Mouse (Mus musculus) liver, embryonic 13.5 days (tissue): Measurements from ENCODE around the gene 2610528J11Rik. TPM values are rescaled to one million over a fixed set of nuclear protein-coding genes. Genes with fewer than 3 reads are reported as not detected.
A peak's percentile ranks its signal among the peaks of the same experiment; 100 is the strongest.

Experiments
- ATAC-seq: fragments of 200-750 bp; cut with Nextera tagmentation; 2 replicates; pipeline ENCODE4 v1.8.0; 2017; ENCODE audit warnings: low read depth, mild to moderate bottlenecking, moderate number of reproducible peaks, moderate library complexity
- DNase-seq: peaks from one replicate; pipeline ENCODE4 v3.0.0; 2022
- H3K27ac ChIP-seq: fragments of 300-500 bp; sonication (generic); 2 replicates; pipeline ENCODE4 v1.5.1; 2015; ENCODE audit warnings: moderate library complexity, mild to moderate bottlenecking, inconsistent platforms
- H3K27me3 ChIP-seq: fragments of 300-500 bp; sonication (generic); 2 replicates; pipeline ENCODE4 v1.6.1; 2015; ENCODE audit warnings: mild to moderate bottlenecking, inconsistent platforms
- H3K36me3 ChIP-seq: fragments of 300-500 bp; sonication (generic); 2 replicates; pipeline ENCODE4 v1.6.1; 2015; ENCODE audit warnings: mild to moderate bottlenecking, inconsistent platforms
- H3K4me1 ChIP-seq: fragments of 300-500 bp; sonication (generic); replicated peaks from 2 replicates; pipeline ENCODE4 v1.6.1; 2015; ENCODE audit warnings: inconsistent platforms
- H3K4me2 ChIP-seq: fragments of 300-500 bp; sonication (generic); 2 replicates; pipeline ENCODE4 v1.6.1; 2015; ENCODE audit warnings: inconsistent platforms, mild to moderate bottlenecking, moderate library complexity
- H3K4me3 ChIP-seq: fragments of 300-500 bp; sonication (generic); replicated peaks from 2 replicates; pipeline ENCODE4 v1.5.1; 2015; ENCODE audit warnings: mild to moderate bottlenecking, inconsistent platforms
- H3K9ac ChIP-seq: fragments of 300-500 bp; sonication (generic); 2 replicates; pipeline ENCODE4 v1.6.1; 2015; ENCODE audit warnings: mild to moderate bottlenecking, inconsistent platforms
- H3K9me3 ChIP-seq: fragments of 300-500 bp; sonication (generic); replicated peaks from 2 replicates; pipeline ENCODE4 v1.6.1; 2016; ENCODE audit warnings: inconsistent platforms
- WGBS: fragments of 180-500 bp; shearing (Covaris S2); methylation state at CpG from one replicate; pipeline ENCODE4 v1.1.7; 2015; ENCODE audit not compliant: insufficient replicate concordance; 5-methylcytosine and 5-hydroxymethylcytosine counted together
- polyA plus RNA-seq: library from polyadenylated mRNA; unstranded; fragments of >200 nt; fragmentation: Nextera tagmentation; extraction: Ambion mirVana; gene quantifications from 2 replicates; pipeline ENCODE4 v1.2.1, GENCODE M21; 2015

Gene 2610528J11Rik
- polyA plus RNA-seq, 1 experiment from 2014 or later: 5.6 TPM

DNA sequence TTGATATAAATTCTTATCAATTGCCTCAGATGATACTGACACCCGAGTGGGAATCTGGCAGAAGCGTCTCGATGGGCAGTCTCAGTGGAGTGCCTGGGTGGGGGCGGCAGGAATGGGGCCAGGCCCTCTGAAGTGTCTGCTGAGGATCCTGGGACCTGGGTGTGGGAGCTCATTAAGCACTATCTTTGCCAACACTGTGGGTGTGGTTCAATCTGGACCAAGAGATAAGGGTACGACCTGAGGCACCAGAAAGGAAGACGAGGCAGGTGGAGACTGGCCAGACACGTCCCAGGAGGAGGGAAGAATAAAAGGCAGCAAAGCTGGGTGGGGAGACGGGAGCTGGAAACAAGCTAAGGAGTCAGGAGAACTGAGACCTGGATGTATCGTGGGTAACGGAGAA is 41.9 kb downstream of the 2610528J11Rik start:
- no peaks in the 10 kb centered on the region for H3K36me3 ChIP-seq
- DNase-seq: peak; percentile 92
- peaks cover 15% of the 10 kb centered on the region for H3K27me3 ChIP-seq
- peaks cover 8% of the 10 kb centered on the region; the same call in 1 of the 2 replicates for H3K9me3 ChIP-seq
- H3K9ac ChIP-seq: peak overlapping the region; percentile 52
- H3K4me3 ChIP-seq: peak overlapping the region; percentile 40
- H3K4me1 ChIP-seq: peaks cover 49% of the 10 kb centered on the region
- WGBS: 21% methylated on average over 10 of the region's 10 CpGs
- ATAC-seq: peak; percentile 95
- peak overlapping the region; percentile 50 for H3K4me2 ChIP-seq
- H3K27ac ChIP-seq: peak overlapping the region; percentile 82

DNA sequence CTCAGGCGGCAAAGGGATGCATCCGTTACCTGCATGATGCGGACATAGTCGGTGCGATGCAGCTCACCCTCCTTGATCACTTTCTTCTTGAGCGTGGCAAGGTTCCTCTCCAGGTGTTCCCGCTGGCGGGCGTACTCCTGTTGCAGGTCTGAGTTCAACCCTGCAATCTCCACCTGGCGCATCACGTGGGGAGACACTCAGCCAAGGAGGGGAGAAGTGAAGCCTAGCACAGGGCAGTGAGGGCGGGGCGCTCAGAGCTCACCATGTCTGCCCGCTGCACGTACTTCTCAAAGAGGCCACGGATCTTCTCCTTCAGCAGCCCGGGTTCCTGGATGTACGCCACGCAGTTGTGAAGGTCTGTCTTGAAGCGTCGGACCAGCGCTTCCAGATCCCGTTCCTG is 42.5 kb downstream of the 2610528J11Rik start:
- Histone ChIP-seq H3K9me3 (peaks cover 8% of the 10 kb centered on the region; the same call in 1 of the 2 replicates), H3K4me3 (peak overlapping the region; percentile 40), H3K36me3 (no peaks in the 10 kb centered on the region), H3K4me2 (peak overlapping the region; percentile 50), H3K4me1 (peaks cover 49% of the 10 kb centered on the region), H3K27me3 (peaks cover 21% of the 10 kb centered on the region), H3K9ac (peak overlapping the region; percentile 60), H3K27ac (peak overlapping the region; percentile 80)
- 65% methylated on average over 23 of the region's 23 CpGs for WGBS
- DNase-seq (peak; percentile 58), ATAC-seq (peak; percentile 43; the same call in 1 of the 2 replicates)

DNA sequence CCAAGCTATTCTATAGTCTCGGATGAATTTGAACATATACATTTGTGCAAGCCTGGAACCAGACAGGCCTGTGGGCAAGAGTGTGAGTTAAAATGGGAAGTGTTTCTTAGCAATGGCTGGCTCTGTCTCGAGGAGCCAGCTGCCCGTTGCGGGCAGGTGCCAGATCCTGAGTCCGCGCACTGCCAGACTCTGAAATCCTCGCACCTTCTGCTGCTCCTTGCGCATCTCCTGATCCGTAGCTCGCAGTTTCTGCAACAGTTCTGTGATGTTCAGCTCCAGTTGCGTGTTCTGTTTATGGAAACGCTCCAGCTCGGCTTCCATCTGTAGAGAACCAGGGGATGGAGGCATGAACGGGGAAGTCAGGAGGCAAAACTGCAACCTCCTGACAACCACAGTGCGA is 44.6 kb downstream of the 2610528J11Rik start:
- no peak overlapping the region for H3K4me3 ChIP-seq
- WGBS: 69% methylated on average over 15 of the region's 15 CpGs
- H3K27me3 ChIP-seq: peaks cover 34% of the 10 kb centered on the region
- ATAC-seq (no peak), DNase-seq (no peak)
- no peak overlapping the region for H3K27ac ChIP-seq
- H3K4me2 ChIP-seq: no peak overlapping the region
- H3K9ac ChIP-seq: no peak overlapping the region
- H3K9me3 ChIP-seq: peaks cover 8% of the 10 kb centered on the region; the same call in 1 of the 2 replicates
- no peaks in the 10 kb centered on the region for H3K36me3 ChIP-seq
- H3K4me1 ChIP-seq: peaks cover 45% of the 10 kb centered on the region

DNA sequence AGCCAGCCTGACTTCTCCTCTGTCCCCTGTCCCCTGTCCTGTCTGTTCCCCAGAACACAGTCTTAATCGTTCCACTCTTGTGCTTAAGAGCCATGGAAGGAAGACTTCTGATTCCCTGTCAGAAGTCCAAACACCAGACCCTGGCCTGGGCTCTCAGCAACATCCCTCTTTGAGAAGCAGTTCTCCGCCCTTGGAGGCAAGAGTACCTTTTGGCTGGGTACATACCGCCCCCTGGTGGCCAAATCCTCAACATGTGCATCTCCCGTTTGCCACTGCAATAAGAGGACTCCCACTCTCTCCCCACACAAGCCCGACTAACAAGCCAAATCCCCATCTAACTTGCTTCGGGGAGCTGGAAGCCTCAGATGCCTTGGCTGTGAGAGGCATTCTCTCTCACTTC is 49.3 kb downstream of the 2610528J11Rik start:
- DNase-seq (peak; percentile 71), ATAC-seq (no peak)
- Histone ChIP-seq H3K27ac (no peak overlapping the region), H3K36me3 (no peaks in the 10 kb centered on the region), H3K27me3 (peaks cover 49% of the 10 kb centered on the region), H3K4me2 (no peak overlapping the region), H3K4me3 (no peak overlapping the region), H3K9me3 (no peaks in the 10 kb centered on the region), H3K9ac (no peak overlapping the region), H3K4me1 (no peaks in the 10 kb centered on the region)
- WGBS: 8% methylated on average over 6 of the region's 6 CpGs

DNA sequence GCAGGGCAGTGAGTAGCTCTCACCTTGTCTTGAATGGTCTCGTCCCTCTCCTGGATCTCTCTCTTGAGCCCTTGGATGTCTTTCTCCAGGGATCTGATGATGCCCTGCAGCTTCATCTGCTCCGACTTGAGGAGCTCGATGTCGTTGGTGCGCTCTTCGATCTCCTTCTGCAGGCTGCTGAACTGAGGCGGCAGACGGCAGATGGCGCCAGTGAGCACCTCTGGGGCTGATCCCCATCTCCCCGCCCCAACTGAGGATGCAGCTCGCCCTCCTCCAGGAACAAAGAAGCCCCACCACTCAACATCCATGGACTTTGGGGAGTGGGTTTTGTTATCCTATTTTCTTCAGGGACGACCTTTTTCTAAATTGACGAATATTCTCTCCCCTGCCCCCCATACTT is 52.5 kb downstream of the 2610528J11Rik start:
- ATAC-seq: no peak
- no peaks in the 10 kb centered on the region for H3K4me1 ChIP-seq
- H3K27ac ChIP-seq: no peak overlapping the region
- H3K4me3 ChIP-seq: no peak overlapping the region
- WGBS: 36% methylated on average over 13 of the region's 13 CpGs
- peaks cover 28% of the 10 kb centered on the region for H3K27me3 ChIP-seq
- no peak overlapping the region for H3K9ac ChIP-seq
- H3K9me3 ChIP-seq: no peaks in the 10 kb centered on the region
- no peak overlapping the region for H3K4me2 ChIP-seq
- no peak for DNase-seq
- no peaks in the 10 kb centered on the region for H3K36me3 ChIP-seq

Other genes with a start within 250 kb of the 2610528J11Rik start
- gene Ptprf, start 235.6 kb upstream of the 2610528J11Rik start, polyA plus RNA-seq: 7.9 and 9.5 TPM in 2 replicates
- 2.0 TPM in 2 replicates for gene Szt2, start 117.7 kb upstream of the 2610528J11Rik start, polyA plus RNA-seq
- 97.4 and 107 TPM in 2 replicates for gene Med8, start 117.7 kb upstream of the 2610528J11Rik start, polyA plus RNA-seq
- gene Elovl1, start 98.9 kb upstream of the 2610528J11Rik start, polyA plus RNA-seq: 106 and 107 TPM in 2 replicates
- gene Cdc20, start 89.6 kb upstream of the 2610528J11Rik start, polyA plus RNA-seq: 210 and 211 TPM in 2 replicates
- gene Mpl, start 69.5 kb upstream of the 2610528J11Rik start, polyA plus RNA-seq: 10.8 and 10.9 TPM in 2 replicates
- 7.0 and 8.0 TPM in 2 replicates for gene Tie1, start 36.9 kb upstream of the 2610528J11Rik start, polyA plus RNA-seq
- gene Tmem125, start 17.0 kb downstream of the 2610528J11Rik start, polyA plus RNA-seq: 0.80 and 0.88 TPM in 2 replicates
- gene Cfap57, start 93.8 kb downstream of the 2610528J11Rik start, polyA plus RNA-seq: 1.2 and 1.3 TPM in 2 replicates
- gene Ebna1bp2, start 93.8 kb downstream of the 2610528J11Rik start, polyA plus RNA-seq: 122 and 144 TPM in 2 replicates
- not detected in 2 replicates for gene Olfr62, start 132.0 kb downstream of the 2610528J11Rik start, polyA plus RNA-seq
- gene Olfr1342, start 165.8 kb downstream of the 2610528J11Rik start, polyA plus RNA-seq: not detected in 2 replicates
- not detected in 2 replicates for gene Olfr1341, start 176.5 kb downstream of the 2610528J11Rik start, polyA plus RNA-seq
- not detected in 2 replicates for gene Olfr1340, start 193.1 kb downstream of the 2610528J11Rik start, polyA plus RNA-seq
- gene Olfr1339, start 205.2 kb downstream of the 2610528J11Rik start, polyA plus RNA-seq: not detected in 2 replicates
- not detected in 2 replicates for gene Olfr1338, start 231.7 kb downstream of the 2610528J11Rik start, polyA plus RNA-seq